Mouse (Mus musculus) fat pad, adult 2 months (tissue): ENCODE results near the gene Zfp385a.

Experiments
- DNase-seq: peaks from one replicate; pipeline ENCODE4 v3.0.0-alpha.2; 2011; ENCODE audit warnings: low read depth, low spot score; ENCODE audit errors: extremely low read depth

Zfp385a gene

DNA sequence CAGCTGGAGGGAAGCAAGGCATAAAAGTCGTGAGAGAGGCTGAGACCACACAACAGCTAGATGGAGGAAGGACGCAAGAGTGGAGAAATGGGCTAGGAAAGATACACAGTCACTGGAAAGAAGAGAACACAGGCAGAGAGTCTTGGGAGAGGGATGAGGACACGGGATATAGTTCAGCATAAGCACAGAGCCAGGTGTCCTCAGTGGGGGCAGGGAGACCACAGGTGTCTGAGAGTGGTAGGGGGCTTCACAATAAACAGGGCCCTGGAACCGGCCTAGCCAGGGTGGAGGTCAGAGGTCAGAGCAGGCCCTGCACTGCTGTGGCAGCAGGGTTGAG, 1.1 kb downstream of the Zfp385a start:
- DNase-seq, result no peak

DNA sequence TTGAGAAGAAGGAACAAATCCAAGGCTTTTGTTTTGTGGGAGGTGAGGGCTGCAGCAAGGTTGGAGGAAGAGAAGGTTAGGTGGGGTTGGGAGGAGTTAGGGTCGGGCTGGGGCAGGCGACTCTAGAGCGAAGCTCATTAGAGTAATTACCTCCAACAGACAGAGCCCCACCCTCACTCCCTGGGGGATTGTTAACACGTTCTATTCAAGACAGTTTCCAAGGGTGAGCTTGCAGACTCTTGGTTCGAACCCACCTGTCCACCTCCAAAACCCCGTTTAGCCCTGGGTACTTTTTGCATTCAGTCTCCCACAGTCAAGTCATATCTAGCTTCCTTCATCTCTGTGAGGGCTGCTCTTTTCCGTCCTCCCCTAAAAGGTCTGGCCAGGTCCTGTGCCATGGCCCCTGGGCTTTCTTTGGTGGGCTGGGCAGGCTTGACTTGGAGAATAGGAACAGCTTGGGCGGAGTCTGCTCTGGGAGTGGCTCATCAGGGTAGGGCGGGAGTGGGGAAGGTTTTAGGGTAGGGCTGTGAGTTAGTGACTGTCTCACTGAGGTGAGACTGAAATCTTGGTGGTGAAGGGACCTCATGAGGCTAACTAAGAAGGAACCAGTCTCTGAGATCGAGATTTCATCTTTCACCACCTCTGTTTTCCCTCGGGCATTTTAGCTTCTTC, 2.8 kb downstream of the Zfp385a start:
- no peak for DNase-seq

DNA sequence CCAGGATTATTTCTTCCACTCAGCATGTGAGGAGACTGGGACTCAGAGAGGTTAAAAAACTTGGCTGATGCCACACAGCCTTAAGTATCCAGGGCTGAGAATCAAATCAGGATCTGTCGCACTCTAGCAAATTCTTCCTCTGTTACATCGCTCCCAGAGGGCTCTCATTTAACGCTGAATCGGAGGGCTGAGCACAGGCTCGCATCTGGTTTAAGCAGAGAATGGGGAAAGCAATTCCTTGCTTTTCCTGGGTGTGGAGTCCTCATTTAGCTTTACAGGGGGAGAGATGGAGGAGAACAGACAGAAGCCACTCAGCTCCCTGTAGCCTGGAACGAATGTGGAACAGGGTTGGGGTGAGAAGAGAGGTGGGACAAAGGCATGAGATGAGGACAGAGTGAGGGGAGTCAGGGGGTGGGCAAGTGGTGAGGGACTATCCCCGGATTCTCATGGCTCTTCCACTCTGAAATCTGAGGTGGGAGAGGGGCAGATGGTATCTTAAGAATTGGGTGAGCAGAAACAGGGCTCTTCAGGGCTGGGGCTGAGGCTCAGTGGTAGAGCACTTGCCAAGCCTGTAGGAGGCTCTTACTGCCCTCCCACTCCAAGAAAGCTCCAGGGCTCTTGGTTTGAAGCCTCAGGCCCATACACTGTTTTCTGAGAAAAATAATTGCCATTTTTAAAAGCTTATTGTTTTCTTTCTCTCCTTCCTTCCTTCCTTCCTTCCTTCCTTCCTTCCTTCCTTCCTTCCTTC, 4.2 kb downstream of the Zfp385a start:
- DNase-seq, result no peak

DNA sequence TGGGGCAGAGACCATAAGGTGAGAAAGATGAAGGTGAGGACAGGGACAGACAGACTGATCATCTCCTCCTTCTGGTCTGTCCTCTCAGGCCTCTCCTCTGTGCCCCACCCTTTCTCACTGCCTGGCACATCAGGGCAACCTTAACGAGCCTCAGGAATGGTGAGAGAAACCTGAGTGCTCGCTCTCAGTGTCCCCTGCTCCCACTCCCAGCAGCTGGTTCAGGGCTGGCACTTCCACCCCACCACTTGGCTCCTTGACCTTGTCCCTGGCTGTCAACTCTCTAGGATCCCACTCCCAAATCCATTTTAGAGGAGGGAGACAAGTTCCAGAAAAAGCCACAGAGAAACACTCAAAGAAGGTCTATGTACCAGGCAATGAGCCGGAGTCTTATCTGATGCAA, 4.9 kb downstream of the Zfp385a start:
- no peak for DNase-seq

DNA sequence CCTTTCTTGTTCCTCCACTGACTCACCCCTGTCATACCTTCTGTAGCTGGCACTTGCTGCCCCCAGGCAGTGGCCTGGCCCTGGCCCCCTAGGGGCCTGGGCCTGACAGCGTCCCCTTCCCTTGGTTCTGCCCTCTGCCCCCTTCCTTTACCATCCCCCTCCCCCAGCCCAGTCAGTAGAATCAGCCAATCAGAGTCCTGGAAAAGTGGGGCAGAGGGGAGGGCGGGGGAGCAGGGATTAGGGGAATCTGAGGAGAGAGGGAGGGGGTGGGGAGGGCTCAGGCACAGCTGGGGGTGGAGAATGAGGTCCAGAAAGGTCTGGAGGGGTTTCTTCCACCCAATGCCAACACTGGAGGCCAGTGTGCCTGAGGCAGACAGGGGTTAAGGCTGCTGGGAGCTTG, 5.7 kb downstream of the Zfp385a start:
- DNase-seq, result no peak

DNA sequence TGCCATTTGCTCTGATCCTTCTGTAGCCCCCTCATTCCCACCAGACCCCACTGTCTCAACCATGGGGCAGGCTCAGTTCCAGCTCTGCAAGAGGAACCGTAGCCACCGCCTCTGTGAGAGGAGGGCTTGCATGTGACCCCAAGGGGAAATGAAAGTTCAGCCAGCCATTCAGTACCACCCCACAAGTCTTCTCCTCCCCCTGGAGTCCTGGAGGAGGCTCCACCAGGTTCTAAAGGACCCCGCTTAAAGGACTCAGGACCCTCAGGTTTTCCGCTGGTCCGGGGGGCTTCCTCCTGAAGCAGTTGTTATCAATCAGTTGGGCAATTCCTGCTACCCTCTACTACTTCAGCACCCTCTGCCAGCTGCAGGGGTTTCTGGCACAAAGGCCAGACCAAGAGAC, 6.2 kb downstream of the Zfp385a start:
- DNase-seq, result no peak

DNA sequence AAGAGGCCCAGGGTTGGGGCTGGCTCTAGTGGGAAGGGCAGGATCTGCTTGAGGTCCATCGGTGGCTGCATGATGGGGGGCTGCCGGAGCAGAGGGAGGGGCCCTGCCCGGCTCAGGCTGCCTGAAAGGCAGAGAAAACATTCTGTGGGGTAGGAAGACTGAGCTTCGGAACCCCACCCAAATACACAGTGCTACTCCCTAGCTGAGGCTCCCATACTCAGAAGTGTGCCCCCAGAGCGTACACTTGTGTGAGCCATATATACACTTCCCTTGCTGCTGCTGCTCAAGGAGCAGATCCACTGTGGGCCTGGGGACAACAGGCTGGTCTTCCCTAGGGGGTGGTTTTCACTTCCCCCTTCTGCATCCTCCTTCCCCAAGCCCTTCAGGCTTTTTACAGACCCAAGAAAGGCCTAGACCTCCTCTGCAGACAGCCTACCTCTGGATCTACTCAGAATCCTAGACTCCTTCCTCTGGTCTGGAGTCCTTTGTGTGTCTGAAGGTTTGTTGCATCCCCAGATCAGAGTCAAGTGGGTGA, 6.7 kb downstream of the Zfp385a start:
- DNase-seq, result no peak

DNA sequence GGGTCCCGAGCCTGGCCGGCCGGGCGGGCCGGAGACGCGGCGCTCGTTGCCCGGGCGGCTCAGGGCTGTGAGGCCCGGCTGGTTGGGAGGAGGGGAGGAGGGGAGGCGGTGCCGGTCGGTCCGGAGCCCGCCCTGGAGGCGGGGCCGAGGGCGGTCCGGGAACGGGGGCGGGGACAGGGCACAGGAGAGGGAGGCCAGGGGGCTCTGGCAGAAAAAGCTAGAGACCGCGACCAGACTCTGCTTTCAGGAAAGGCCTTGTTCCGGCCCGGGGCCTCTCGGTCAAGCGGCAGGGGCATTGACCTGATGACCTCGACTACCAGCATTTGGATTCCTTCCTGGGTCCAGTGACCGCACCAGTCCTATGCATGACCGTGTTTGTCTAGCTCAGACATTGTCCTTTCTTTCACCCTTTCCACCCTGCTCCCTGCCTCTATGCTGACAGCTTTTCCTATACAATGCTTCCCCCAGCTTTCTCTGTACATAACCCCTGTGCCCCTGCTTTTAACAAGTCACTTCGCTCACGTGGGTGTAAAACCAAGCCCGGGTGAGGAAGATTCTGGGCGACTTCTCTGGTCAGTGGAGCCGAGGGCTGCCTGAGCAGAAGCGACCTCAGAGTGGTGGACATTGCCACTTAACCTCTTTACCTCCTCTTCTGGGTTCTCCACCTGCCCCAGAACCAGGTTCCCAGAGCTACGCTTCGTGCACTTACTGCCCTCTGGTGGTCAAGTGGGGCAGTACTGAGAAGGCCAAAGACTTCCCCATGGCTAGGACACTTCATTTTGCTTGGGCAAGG, 16.2 kb downstream of the Zfp385a start:
- no peak for DNase-seq

DNA sequence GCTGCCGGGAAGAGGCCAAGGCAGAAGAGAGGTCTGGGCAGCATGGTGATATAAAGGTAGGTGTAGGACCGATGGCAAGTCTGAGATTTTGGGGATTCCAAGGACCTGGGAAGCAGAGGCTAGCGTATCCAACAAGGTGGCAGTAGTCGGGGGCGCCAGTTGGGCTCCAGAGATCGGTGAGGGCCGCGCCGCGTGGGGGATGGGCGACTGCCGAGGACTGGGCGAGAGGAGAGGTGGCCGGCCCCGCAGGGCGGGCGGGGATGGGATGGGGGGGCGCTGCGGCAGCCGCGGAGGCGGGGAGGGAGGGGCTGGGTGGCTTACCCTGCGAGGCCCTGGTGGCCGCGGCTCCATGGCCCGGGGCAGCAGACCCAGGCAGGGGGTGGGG, 16.8 kb downstream of the Zfp385a start:
- no peak for DNase-seq

DNA sequence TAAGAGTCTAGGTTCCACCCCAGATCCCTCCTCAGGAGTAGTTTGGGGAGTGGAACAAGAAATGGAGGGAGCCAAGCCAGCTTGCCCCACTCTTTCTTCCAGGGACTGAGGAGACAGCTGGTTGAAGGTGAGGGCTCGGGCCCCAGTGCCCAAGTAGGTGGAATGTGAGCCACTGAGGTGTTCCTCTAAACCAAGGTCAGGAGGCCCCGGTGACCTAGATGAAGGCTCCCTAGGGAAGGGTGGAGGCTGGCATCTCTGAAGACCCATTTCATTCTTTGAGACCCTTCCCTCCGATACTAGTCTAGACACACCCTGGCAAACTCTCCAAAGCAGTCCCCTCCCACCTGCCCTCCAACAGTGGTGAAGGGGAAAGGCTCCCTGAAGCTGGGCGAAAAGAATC, 17.5 kb downstream of the Zfp385a start:
- DNase-seq, result no peak

DNA sequence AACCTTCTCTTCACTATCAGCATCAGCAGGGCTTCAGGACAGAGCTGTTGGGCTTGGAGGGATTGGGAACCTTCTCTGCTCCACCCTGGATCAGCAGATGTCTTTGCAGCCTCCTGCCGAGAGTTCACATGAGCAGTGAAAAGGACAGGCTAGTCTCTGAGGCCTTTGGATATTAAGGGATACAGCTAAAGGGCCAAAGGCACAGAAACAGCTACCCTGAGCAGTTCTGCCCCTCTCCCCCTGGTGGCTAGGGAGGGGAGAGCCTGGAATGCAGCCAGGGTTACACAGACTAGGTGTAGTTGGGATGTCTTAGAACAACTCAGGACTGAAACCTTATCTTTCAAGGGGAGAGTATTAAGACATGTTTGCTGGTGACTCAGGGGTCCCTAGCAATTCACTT, 18.8 kb downstream of the Zfp385a start:
- DNase-seq, result no peak

DNA sequence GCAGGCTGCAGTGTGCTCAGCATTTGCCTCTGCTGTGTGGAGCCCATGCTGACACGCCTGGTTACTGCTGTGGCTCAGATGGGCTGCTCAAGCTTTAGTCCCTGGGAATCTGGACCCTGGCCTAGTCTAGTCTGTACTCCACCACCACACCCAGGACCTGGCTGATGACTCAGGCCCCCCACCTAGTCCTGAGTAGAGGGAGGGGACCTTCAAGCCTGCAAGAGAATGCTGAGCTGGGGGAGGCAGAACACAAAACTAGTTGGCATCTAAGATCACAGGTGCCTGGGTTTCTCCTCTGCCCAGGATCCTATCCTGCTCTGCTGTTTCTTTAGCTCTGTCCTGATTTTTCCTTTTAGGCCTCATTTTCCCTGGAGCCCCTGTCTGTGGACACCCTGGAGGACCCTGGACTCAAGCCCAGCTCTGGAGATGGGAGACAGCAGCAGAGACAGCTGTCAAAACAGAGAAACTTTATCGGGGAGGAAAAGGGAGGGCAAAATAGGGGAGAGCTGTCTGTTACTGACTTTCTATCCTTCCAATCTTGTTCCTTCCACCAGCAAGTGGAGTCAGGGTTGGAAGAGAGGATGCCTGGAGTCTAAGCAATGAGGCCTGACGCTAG, 21.6 kb downstream of the Zfp385a start:
- DNase-seq, result no peak

DNA sequence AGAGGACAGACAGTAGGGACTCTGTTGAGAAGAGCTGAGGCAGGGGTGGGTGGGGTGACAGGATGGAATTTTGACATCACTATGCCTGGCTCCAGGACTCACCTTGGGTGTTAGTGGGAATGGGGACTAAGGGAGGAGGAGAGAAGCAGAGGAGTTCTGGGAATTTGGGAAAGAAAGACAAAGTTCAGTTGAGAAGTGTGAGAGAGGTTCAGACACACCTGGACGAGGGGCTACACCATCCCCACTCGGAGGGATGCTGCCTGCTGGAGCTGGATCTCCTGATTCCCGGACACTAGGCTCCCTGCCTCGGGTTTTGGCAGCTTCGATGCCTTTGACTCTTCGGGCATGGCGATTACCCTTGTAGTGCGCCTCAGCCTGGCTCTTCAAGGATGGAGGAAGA, 22.2 kb downstream of the Zfp385a start:
- DNase-seq, result no peak

DNA sequence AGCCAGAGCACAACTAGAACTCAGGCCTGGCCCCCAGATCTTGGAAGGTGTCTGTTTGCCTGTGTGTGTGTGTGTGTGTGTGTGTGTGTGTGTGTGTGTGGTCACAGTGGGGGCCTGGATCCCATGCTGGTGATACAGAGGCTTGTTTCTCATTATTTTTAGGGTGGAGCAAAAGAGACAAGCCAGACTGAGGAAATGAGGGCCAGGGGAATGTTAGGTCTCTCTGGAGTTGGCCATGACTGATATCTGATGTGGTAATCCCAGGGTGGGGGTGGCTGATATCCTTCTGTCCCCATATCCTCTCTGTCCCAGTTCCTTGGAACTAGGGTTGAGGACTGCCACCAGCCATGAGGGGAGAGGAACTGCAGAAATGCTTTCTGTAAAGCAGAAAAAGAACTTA, 22.8 kb downstream of the Zfp385a start:
- DNase-seq, result no peak

DNA sequence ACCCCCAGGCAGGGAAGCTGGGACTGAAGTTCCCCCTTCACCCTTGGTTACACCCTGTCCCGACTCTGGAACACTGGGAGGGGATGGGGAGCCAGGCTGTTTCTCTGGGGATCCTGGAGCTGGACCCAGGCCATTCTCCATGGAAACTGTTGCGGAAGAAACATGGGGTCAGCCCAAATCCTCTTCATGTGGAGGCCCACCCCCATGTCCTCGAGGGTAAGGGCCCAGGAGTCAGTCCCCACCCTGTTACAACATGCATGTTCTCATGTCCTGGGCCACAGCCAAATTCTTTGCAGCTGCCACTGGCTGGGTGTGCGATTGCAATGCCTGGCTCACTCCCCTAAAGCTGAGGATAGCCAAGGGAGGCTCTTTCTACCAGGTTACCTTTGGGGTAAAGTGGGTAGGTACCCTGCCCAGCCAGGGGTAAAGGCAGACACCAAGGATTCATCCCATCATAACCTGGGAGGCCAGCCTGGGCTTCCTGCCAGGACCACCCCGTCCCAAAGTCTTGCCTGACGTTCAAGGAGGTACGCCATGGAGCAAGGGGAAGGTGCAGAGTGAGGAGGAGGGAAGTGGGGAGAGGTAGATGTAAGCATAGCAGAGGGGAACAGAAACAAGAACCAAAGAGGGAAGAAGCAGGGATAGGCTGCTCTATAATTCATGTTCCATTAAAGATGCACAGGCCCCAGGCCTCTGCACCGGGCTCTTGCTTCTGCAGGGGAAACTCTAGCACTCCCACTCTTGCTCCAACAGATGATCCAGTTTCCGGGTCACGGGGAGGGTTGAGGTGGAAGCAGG, 23.7 kb downstream of the Zfp385a start:
- no peak for DNase-seq

DNA sequence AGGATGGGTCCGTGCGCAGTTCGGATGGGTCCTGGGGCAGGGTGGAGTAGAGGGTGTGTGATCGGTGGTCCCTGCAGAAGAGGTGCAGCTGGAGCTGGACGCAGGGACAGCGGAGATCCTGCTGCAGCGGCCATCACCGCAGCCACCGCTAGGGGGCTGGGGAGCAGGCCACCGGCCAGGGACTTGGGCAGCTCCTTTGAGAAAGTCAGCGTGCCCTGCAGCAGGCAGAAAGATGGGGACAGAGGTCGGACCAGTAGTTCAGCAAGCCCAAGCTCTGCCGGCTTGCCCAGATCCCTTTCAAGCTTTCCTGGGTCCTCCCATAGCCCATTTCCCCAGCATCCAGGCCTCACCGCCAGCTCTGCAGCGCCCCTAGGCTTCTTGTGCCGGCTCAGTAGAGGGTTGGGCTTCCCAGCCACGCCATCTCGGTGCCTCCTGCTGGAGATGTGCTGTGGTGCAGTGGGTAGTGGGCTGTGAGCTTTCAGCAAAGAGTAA, 24.8 kb downstream of the Zfp385a start:
- no peak for DNase-seq

DNA sequence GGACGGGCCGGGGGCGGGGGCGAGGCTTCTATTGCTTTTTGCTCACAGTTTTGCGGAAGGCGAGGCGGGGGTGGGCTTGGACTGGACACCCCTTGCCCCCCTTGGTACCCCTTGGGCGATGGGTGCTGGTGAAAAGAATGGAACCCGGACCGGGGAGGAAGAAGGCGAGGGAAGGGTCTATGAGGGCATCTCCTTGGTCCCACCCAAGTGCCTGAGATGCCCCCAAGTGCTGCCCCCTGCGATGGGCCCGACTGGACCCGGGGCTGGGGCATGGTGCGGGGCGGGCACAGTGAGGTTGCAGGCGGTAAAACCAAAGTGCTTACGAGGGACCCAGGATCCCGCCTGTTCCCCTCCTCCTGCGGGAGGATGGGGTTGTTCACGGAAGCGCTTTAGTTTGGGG, 25.7 kb downstream of the Zfp385a start:
- DNase-seq, result no peak

DNA sequence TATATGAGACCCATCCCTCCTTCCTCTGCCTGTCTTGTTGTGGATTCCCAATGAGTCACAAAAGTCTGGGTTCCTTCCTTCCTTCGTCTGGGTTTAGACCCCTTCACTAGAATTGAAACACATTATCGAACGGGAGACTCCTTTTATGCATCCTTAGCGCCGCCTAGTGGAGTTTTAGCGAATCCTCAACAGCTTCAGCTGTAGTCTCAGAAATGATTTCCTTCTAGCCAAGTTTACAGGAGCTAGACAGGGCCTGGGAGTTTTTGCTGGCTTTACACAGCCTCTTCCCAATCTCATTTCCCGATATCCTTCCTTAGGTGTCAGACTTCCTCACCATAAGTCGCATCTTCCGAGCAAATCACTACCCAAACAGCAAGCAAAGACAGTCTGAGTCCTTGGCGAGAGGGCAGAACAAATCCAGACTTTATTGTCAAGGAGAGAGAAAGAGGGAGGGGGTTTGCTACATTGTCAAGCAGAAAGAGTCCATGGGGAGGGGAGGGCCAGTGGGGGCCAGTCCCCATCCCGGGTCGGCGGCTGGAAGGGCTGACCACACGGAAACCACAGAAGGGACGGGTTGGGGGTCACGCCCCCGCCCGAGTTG, 26.3 kb downstream of the Zfp385a start:
- DNase-seq, result no peak

DNA sequence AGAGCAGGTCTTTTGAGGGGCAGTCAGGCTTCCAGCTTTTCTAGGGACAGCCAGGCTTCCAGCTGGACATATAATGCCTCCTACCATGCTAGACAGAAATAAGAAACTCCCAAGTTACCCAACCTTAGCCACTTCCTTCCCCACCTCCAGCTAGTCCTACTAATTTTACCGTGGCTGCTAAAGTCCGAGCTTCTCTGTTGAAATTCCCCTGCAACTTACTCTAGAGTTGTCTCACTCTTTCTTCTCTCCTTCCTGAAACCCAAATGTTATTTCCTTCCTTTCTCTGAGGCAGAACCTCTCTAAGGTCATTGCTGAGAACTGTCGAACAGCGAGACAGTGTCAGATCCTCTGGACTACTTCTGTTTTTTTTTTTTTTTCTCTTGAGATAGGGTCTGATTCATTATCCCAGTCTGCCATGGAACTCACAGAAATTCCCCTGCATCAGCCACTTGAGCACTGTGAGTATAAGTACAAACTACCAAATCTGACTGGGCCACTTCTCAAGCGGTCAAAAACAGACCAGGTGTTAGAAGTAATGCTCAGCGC, 29.5 kb downstream of the Zfp385a start, which contains the start of gene Gpr84:
Gene Gpr84, minus strand, starts transcription at position 248 of the 546 bp plus-strand sequence.
- DNase-seq, result no peak
